Mouse (Mus musculus) forebrain, postnatal 0 days (tissue): ENCODE measurements around the gene AU040320. TPM values are rescaled to one million over a fixed set of nuclear protein-coding genes. Genes with fewer than 3 reads are reported as not detected.

ENCODE experiments used
- ATAC-seq: fragments of 200-750 bp; cut with Nextera tagmentation; 2 replicates; pipeline ENCODE4 v1.8.0; 2017; ENCODE audit warnings: mild to moderate bottlenecking, moderate library complexity
- DNase-seq: peaks from one replicate; pipeline ENCODE4 v3.0.0-alpha.2; 2015
- H3K27ac ChIP-seq: fragments of 300-500 bp; sonication (generic); 2 replicates; pipeline ENCODE4 v1.5.1; 2014; ENCODE audit warnings: low read depth, mild to moderate bottlenecking, antibody characterized with exemption, low read length, moderate library complexity, mixed read lengths
- H3K27me3 ChIP-seq: fragments of 300-500 bp; sonication (generic); 2 replicates; pipeline ENCODE4 v1.6.1; 2014; ENCODE audit warnings: mild to moderate bottlenecking, low read length, mixed read lengths; ENCODE audit not compliant: insufficient read depth
- H3K36me3 ChIP-seq: fragments of 300-500 bp; sonication (generic); 2 replicates; pipeline ENCODE4 v1.6.1; 2014; ENCODE audit warnings: mild to moderate bottlenecking, moderate library complexity; ENCODE audit not compliant: insufficient read depth
- H3K4me1 ChIP-seq: fragments of 300-500 bp; sonication (generic); 2 replicates; pipeline ENCODE4 v1.6.1; 2014; ENCODE audit warnings: antibody characterized with exemption; ENCODE audit not compliant: insufficient read depth
- H3K4me2 ChIP-seq: fragments of 300-500 bp; sonication (generic); 2 replicates; pipeline ENCODE4 v1.6.1; 2014; ENCODE audit warnings: low read depth, mild to moderate bottlenecking, moderate library complexity
- H3K4me3 ChIP-seq: fragments of 300-500 bp; sonication (generic); 2 replicates; pipeline ENCODE4 v1.5.1; 2014; ENCODE audit warnings: low read depth, low read length, mixed read lengths
- H3K9ac ChIP-seq: fragments of 300-500 bp; sonication (generic); 2 replicates; pipeline ENCODE4 v1.6.1; 2014; ENCODE audit warnings: mild to moderate bottlenecking
- H3K9me3 ChIP-seq: fragments of 300-500 bp; sonication (generic); 2 replicates; pipeline ENCODE4 v1.6.1; 2016; ENCODE audit warnings: low read length
- CTCF ChIP-seq: sonication (generic); IDR thresholded peaks from 2 replicates; pipeline ENCODE4 v1.5.1; 2016; ENCODE audit warnings: antibody characterized with exemption, control low read depth, low read depth
- WGBS: fragments of 180-500 bp; shearing (Covaris S2); extraction: QIAGEN DNeasy Blood & Tissue Kit; methylation state at CpG from one replicate; pipeline ENCODE4 v1.1.7; 2014; 5-methylcytosine and 5-hydroxymethylcytosine counted together
- polyA plus RNA-seq: library from polyadenylated mRNA; unstranded; fragments of >200 nt; fragmentation: Nextera tagmentation; extraction: Ambion mirVana; gene quantifications from 2 replicates; pipeline ENCODE4 v1.2.1, GENCODE M21; 2015
- total RNA-seq: library from RNA; depleted of rRNA; stranded (reverse); fragments of >200 nt; gene quantifications from 2 replicates; pipeline ENCODE4 v1.2.3, GENCODE M21; 2014

Gene AU040320
- total and polyA plus RNA-seq, 2 experiments from 2014 or later: 33.5 to 35.7 TPM

GRCm38 (mm10) chr4:126750863-126751555 is 2.3 kb upstream of the AU040320 start:
- Histone ChIP-seq H3K9me3 (no peaks in the 10 kb centered on the region), H3K9ac (0 out of 2 replicates have a peak overlapping the region, but pooled peaks have one; percentile 74), H3K36me3 (peaks cover 37% of the 10 kb centered on the region), H3K4me3 (peak overlapping the region; percentile 69), H3K27me3 (no peaks in the 10 kb centered on the region), H3K27ac (no peak overlapping the region), H3K4me2 (peak overlapping the region; percentile 96), H3K4me1 (peaks cover 30% of the 10 kb centered on the region)
- 52% methylated on average over 8 of the region's 8 CpGs for WGBS
- no peak for ATAC-seq
- no peak for DNase-seq
- TF ChIP-seq CTCF: no peak

DNA sequence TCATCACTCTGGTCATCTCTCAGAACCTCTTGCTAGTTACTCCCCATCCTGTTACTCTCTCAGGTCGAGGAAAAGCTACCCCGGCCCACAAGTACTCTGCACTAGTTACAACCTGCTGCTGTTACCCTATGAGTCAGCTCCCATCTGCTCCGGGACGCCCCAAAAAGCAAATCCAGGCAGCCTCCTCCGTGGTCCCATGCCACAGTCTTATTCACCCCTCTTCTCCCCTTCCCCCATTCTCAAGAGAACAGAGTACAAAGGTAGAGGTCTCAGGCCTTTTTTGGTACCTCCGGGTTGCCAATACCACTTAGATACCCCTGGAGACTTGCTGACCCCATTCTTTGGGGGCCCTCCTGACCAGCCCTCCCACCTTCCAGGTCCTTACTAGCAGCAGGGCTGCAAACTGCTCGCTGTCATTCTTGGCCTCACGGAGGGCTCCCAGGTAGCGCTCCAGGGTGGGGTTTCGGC is 1.8 kb upstream of the AU040320 start:
- 35% methylated on average over 10 of the region's 10 CpGs for WGBS
- no peak overlapping the region for H3K27ac ChIP-seq
- H3K4me1 ChIP-seq: peaks cover 30% of the 10 kb centered on the region
- peak overlapping the region; percentile 69 for H3K4me3 ChIP-seq
- no peaks in the 10 kb centered on the region for H3K9me3 ChIP-seq
- peak overlapping the region; percentile 96 for H3K4me2 ChIP-seq
- peaks cover 31% of the 10 kb centered on the region for H3K36me3 ChIP-seq
- no peaks in the 10 kb centered on the region for H3K27me3 ChIP-seq
- peak overlapping the region; percentile 74 for H3K9ac ChIP-seq
- DNase-seq (no peak), ATAC-seq (no peak)
- no peak for TF ChIP-seq CTCF

- peaks cover 30% of the 10 kb centered on the region for H3K4me1 ChIP-seq
- TF ChIP-seq CTCF: 0 out of 2 replicates have a peak, but pooled peaks have one; percentile 22
- peak overlapping the region; percentile 74 for H3K9ac ChIP-seq
Measured at GRCm38 (mm10) chr4:126752024-126752607, 1.2 kb upstream of the AU040320 start.

DNA sequence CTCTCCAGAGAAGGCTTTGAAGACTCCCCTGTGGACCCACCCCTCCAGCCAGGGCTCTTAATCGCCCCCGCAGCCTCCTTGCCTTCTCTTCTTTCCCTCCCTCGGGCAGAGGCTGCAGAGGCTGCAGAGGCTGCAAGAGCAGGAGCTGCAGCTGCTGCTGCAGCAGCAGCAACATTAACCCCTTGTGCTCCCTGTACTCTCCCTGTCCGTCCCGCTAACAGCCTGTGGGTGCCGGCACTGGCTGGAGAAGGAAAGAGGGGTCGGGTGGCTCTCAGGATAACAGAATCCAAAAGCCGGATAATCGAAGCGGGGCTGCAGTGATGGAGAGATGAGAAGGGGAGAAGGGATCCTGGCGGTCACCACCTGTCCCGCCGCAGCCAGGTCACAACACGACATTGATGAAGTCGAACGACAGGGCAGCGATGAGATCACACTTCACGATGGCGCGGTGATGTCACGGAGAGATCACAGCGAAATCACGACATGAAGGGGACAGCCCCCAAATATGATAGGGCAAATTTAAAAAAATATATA is 669 bp upstream of the AU040320 start:
- Histone ChIP-seq H3K27ac (peak overlapping the region; percentile 94), H3K4me3 (peak overlapping the region; percentile 69), H3K9me3 (no peaks in the 10 kb centered on the region), H3K4me2 (peak overlapping the region; percentile 96), H3K4me1 (peaks cover 30% of the 10 kb centered on the region), H3K36me3 (peaks cover 24% of the 10 kb centered on the region), H3K27me3 (no peaks in the 10 kb centered on the region), H3K9ac (peak overlapping the region; percentile 74)
- TF ChIP-seq CTCF: 0 out of 2 replicates have a peak, but pooled peaks have one; percentile 1
- WGBS: under 1% methylated on average over 23 of the region's 23 CpGs
- DNase-seq (no peak), ATAC-seq (no peak)

More at GRCm38 (mm10) chr4:126752024-126752607, 1.2 kb upstream of the AU040320 start:
- Histone ChIP-seq H3K4me3 (peak overlapping the region; percentile 69), H3K27ac (peak overlapping the region; percentile 94; the same call in 1 of the 2 replicates), H3K4me2 (peak overlapping the region; percentile 96), H3K27me3 (no peaks in the 10 kb centered on the region), H3K36me3 (peaks cover 27% of the 10 kb centered on the region), H3K9me3 (no peaks in the 10 kb centered on the region)
- DNase-seq (no peak), ATAC-seq (no peak)
- 10% methylated on average over 13 of the region's 13 CpGs for WGBS

- Histone ChIP-seq H3K4me1 (peaks cover 30% of the 10 kb centered on the region), H3K9me3 (no peaks in the 10 kb centered on the region), H3K4me3 (peak overlapping the region; percentile 69), H3K4me2 (peak overlapping the region; percentile 96), H3K9ac (peak overlapping the region; percentile 74), H3K27me3 (no peaks in the 10 kb centered on the region), H3K27ac (peak overlapping the region; percentile 94), H3K36me3 (peaks cover 11% of the 10 kb centered on the region; the same call in 1 of the 2 replicates)
- under 1% methylated on average over 12 of the region's 12 CpGs for WGBS
- DNase-seq: no peak
- TF ChIP-seq CTCF: no peak
- no peak for ATAC-seq
Measured at GRCm38 (mm10) chr4:126754231-126754611, 877 bp downstream of the AU040320 start.

GRCm38 (mm10) chr4:126754736-126755374 is 1.5 kb downstream of the AU040320 start:
- no peak for ATAC-seq
- Histone ChIP-seq H3K4me2 (peak overlapping the region; percentile 96), H3K4me3 (peak overlapping the region; percentile 69), H3K27me3 (no peaks in the 10 kb centered on the region), H3K27ac (no peak overlapping the region; the same call in 1 of the 2 replicates), H3K4me1 (peaks cover 26% of the 10 kb centered on the region), H3K9ac (0 out of 2 replicates have a peak overlapping the region, but pooled peaks have one; percentile 74), H3K9me3 (no peaks in the 10 kb centered on the region), H3K36me3 (peaks cover 5% of the 10 kb centered on the region; the same call in 1 of the 2 replicates)
- 33% methylated on average over 12 of the region's 12 CpGs for WGBS
- no peak for TF ChIP-seq CTCF
- no peak for DNase-seq
